ENCODE assay signal across 28 mouse cellular contexts in the genomic region with DNA sequence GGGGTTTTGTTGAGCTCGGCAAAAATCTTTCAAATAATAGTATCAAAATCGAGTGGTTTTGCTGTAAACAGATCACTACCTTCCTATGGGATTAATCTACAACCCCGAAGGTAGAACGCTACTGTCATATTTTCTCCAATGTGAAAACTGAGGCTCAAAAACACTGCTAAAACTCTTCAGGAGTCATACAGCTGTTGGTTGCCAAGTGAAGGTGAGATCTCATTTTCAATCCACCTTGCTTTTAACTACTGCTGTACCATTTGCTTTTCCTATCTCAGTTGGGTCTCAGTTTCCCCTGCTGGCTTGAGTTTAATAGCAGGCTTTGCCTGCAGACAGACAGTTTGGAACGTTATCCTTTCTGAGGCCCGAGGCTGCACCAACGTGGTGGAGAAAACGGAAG. TPM values are rescaled to one million over a fixed set of nuclear protein-coding genes. Genes with fewer than 3 reads are reported as not detected.
DNase-seq lines count a peak whose midpoint lies in the region; ATAC-seq and TF ChIP-seq lines count a peak whose summit lies in the region.
"Had no signal": no experiment of that assay in that cellular context is flagged by ENCODE, and none has a peak within 500 bp of the region (broad histone marks: within the 10 kb centered on the region; RNA-seq: fewer than 3 reads in every experiment).

No protein-coding gene starts in this region.

- H3K9me3 ChIP-seq in heart, embryonic 15.5 days (replicated peaks) = no peaks in the 10 kb centered on the region
- no peaks in the 10 kb centered on the region for H3K9me3 ChIP-seq in kidney, postnatal 0 days (replicated peaks; ENCODE audit: low read length)
- H3K9me3 ChIP-seq: embryonic facial prominence, embryonic 12.5 days; liver, embryonic 15.5 days; neural tube, embryonic 15.5 days had no signal

- ATAC-seq in heart, embryonic 15.5 days (replicated peaks; ENCODE audit: insufficient number of reproducible peaks, insufficient read depth, low FRiP score, low read depth) = no peak
- ATAC-seq in kidney, postnatal 0 days (replicated peaks; ENCODE audit: low FRiP score, low read depth) = no peak
- ATAC-seq: forebrain, embryonic 14.5 days; hindbrain, postnatal 0 days; midbrain, embryonic 16.5 days had no signal

- no peak overlapping the region for H3K27ac ChIP-seq in heart, embryonic 15.5 days
- peak overlapping the region; percentile 58 for H3K27ac ChIP-seq in kidney, postnatal 0 days
- no peak overlapping the region for H3K27ac ChIP-seq in kidney, adult 2 months (ENCODE audit: insufficient read depth, low read depth, low read length)
- peak overlapping the region; percentile 8 for H3K27ac ChIP-seq in testis, adult 2 months (ENCODE audit: control insufficient read depth, insufficient read depth, low read depth, low read length)
- H3K27ac ChIP-seq: embryonic facial prominence, embryonic 12.5 days; hindbrain, postnatal 0 days; liver, embryonic 15.5 days; neural tube, embryonic 15.5 days had no signal

- no peak for TF ChIP-seq CTCF in kidney, postnatal 0 days (IDR thresholded peaks at IDR 0.05; ENCODE audit: low read depth)
- no peak for TF ChIP-seq CTCF in kidney, adult 2 months (conservative IDR thresholded peaks at IDR 0.05; ENCODE audit: insufficient read depth, insufficient read length, low read depth, low read length)
- no peak for TF ChIP-seq CTCF in testis, adult 2 months (IDR thresholded peaks at IDR 0.05; ENCODE audit: control insufficient read depth, insufficient read depth, insufficient replicate concordance, low read depth, low read length)

- H3K4me3 ChIP-seq in heart, embryonic 15.5 days = peak overlapping the region; percentile 53; the same call in 1 of the 2 replicates
- peak overlapping the region; percentile 71; the same call in 1 of the 2 replicates for H3K4me3 ChIP-seq in kidney, postnatal 0 days (replicated peaks; ENCODE audit: low read depth, low read length)
- H3K4me3 ChIP-seq in kidney, adult 2 months (ENCODE audit: insufficient read depth, low read depth, low read length) = no peak overlapping the region
- no peak overlapping the region for H3K4me3 ChIP-seq in testis, adult 2 months (ENCODE audit: control insufficient read depth, low read depth, low read length)
- H3K4me3 ChIP-seq: erythroblast, embryonic 14.5 days; liver, embryonic 15.5 days; neural tube, embryonic 15.5 days had no signal

- peak; percentile 36 for DNase-seq in embryo, embryonic 10.5 days (ENCODE audit: low spot score)
- DNase-seq in embryo, embryonic 9.5 days (ENCODE audit: extremely low spot score) = no peak
- DNase-seq in heart, postnatal 4 days = no peak
- no peak for DNase-seq in kidney, postnatal 0 days (ENCODE audit: low spot score)
- no peak for DNase-seq in kidney, adult 2 months
- no peak for DNase-seq in testis, postnatal 10 days (ENCODE audit: low spot score)
- DNase-seq: adrenal gland, adult 8-10 months; cerebellum, adult 9-10 months; kidney, adult 11 months; lung, postnatal 10 days; right cerebral cortex, postnatal 14 days; spleen, adult 18-20 months; thymus, postnatal 36 days had no signal

- H3K36me3 ChIP-seq in heart, embryonic 15.5 days = no peaks in the 10 kb centered on the region
- H3K36me3 ChIP-seq in kidney, postnatal 0 days (ENCODE audit: insufficient read depth, low read length) = no peaks in the 10 kb centered on the region
- no peaks in the 10 kb centered on the region for H3K36me3 ChIP-seq in kidney, adult 2 months (ENCODE audit: control insufficient read depth, insufficient read depth, low read length)
- no peaks in the 10 kb centered on the region for H3K36me3 ChIP-seq in testis, adult 2 months (ENCODE audit: control insufficient read depth, insufficient read depth, low read length)
- H3K36me3 ChIP-seq: embryonic facial prominence, embryonic 12.5 days; liver, embryonic 15.5 days; neural tube, embryonic 15.5 days had no signal

- peak overlapping the region; percentile 64 for H3K4me2 ChIP-seq in heart, embryonic 15.5 days
- peak overlapping the region; percentile 68 for H3K4me2 ChIP-seq in kidney, postnatal 0 days (ENCODE audit: low read length)
- H3K4me2 ChIP-seq: neural tube, embryonic 15.5 days had no signal

- peaks cover 89% of the 10 kb centered on the region for H3K27me3 ChIP-seq in heart, embryonic 15.5 days
- H3K27me3 ChIP-seq in kidney, postnatal 0 days (ENCODE audit: insufficient read depth, low read length) = peaks cover 23% of the 10 kb centered on the region; the same call in 1 of the 2 replicates
- H3K27me3 ChIP-seq in kidney, adult 2 months (replicated peaks; ENCODE audit: control insufficient read depth, insufficient read depth, low read length) = peaks cover 16% of the 10 kb centered on the region
- peaks cover 4% of the 10 kb centered on the region for H3K27me3 ChIP-seq in testis, adult 2 months (ENCODE audit: control insufficient read depth, insufficient read depth, low read length)

- no peak for TF ChIP-seq POLR2A in kidney, adult 2 months (IDR thresholded peaks at IDR 0.05; ENCODE audit: low read depth, low read length)
- no peak for TF ChIP-seq POLR2A in testis, adult 2 months (IDR thresholded peaks at IDR 0.05; ENCODE audit: control insufficient read depth, low read depth, low read length)

- H3K4me1 ChIP-seq in heart, embryonic 15.5 days (replicated peaks) = peaks cover 31% of the 10 kb centered on the region
- H3K4me1 ChIP-seq in kidney, postnatal 0 days (replicated peaks; ENCODE audit: insufficient read depth, low read length) = 0 out of 2 replicates have a peak, but pooled peaks cover 6% of the 10 kb centered on the region
- no peaks in the 10 kb centered on the region for H3K4me1 ChIP-seq in kidney, adult 2 months (ENCODE audit: control insufficient read depth, insufficient read depth, low read length)
- peaks cover 15% of the 10 kb centered on the region for H3K4me1 ChIP-seq in testis, adult 2 months (ENCODE audit: control insufficient read depth, insufficient read depth, low read length)

- no peak overlapping the region for H3K9ac ChIP-seq in heart, embryonic 15.5 days
- 0 out of 2 replicates have a peak overlapping the region, but pooled peaks have one; percentile 35 for H3K9ac ChIP-seq in kidney, postnatal 0 days (ENCODE audit: low read depth, low read length)
- H3K9ac ChIP-seq: embryonic facial prominence, embryonic 12.5 days; liver, embryonic 15.5 days; neural tube, embryonic 15.5 days had no signal

- 6% methylated on average over 8 of the region's 8 CpGs for WGBS in heart, embryonic 15.5 days
- WGBS in kidney, postnatal 0 days = 19% methylated on average over 8 of the region's 8 CpGs
- WGBS in kidney, adult 2 months = 26% methylated on average over 8 of the region's 8 CpGs

RNA-seq across cellular contexts. Expression of a gene that starts 2.9 kb away (rescaled TPM):
- 21.9 and 23.5 TPM in 2 replicates for polyA plus RNA-seq in heart, embryonic 15.5 days (2015; fragmentation: Nextera tagmentation; extraction: Ambion mirVana)
- 10 to 100 TPM; 19.7 to 21.5 TPM for total RNA-seq in heart, postnatal 4 days (2021)
- 93.6 and 95.7 TPM in 2 replicates for polyA plus RNA-seq in kidney, postnatal 0 days (2015; fragmentation: Nextera tagmentation; extraction: Ambion mirVana)
- 16.9 and 20.8 TPM in 2 replicates for polyA plus RNA-seq in kidney, adult 2 months (2012; rRNA removed)
- 31.5 and 40.2 TPM in 2 replicates for polyA plus RNA-seq in testis, adult 2 months (2012; rRNA removed)
- total RNA-seq: common myeloid progenitor, adult 5-6 weeks; gastrocnemius, postnatal 14 days; megakaryocyte progenitor cell, adult 5-6 weeks had no signal
- polyA plus RNA-seq: erythroblast, embryonic 14.5 days; forebrain, embryonic 14.5 days had no signal

RNA-seq across cellular contexts. Expression of a gene that starts 31.6 kb away (rescaled TPM):
- not detected in 2 replicates for polyA plus RNA-seq in heart, embryonic 15.5 days (2015; fragmentation: Nextera tagmentation; extraction: Ambion mirVana)
- not detected for total RNA-seq in heart, postnatal 4 days (2021)
- not detected in 2 replicates for polyA plus RNA-seq in kidney, postnatal 0 days (2015; fragmentation: Nextera tagmentation; extraction: Ambion mirVana)
- polyA plus RNA-seq in kidney, adult 2 months (2012; rRNA removed) = not detected in 2 replicates
- not detected in 2 replicates for polyA plus RNA-seq in testis, adult 2 months (2012; rRNA removed)
- total RNA-seq: adrenal gland, adult 8-10 months; common myeloid progenitor, adult 5-6 weeks; gastrocnemius, postnatal 14 days; heart, postnatal 14 days; hindbrain, postnatal 0 days; layer of hippocampus, postnatal 14 days; megakaryocyte progenitor cell, adult 5-6 weeks had no signal
- polyA plus RNA-seq: embryonic facial prominence, embryonic 12.5 days; erythroblast, embryonic 14.5 days; forebrain, embryonic 14.5 days; hindbrain, postnatal 0 days; limb, embryonic 11.5 days; liver, embryonic 15.5 days; midbrain, embryonic 16.5 days; neural tube, embryonic 15.5 days had no signal

Comparison
In these comparisons a context has a peak if more than half of its experiments do, and no peak if none do; other contexts are left out.
1. H3K27ac ChIP-seq: peak in kidney, postnatal 0 days (single experiment) and testis, adult 2 months (single experiment); none in heart, embryonic 15.5 days (single experiment) and kidney, adult 2 months (single experiment).
2. H3K4me3 ChIP-seq: peak in heart, embryonic 15.5 days (single experiment) and kidney, postnatal 0 days (single experiment); none in kidney, adult 2 months (single experiment) and testis, adult 2 months (single experiment).